Mouse (Mus musculus) liver, embryonic 14.5 days (tissue): ENCODE data around the gene Rabl6.

Experiments
- CTCF ChIP-seq: IDR thresholded peaks from 2 replicates; pipeline ENCODE4 v1.5.1; 2016; ENCODE audit warnings: antibody characterized with exemption, low read depth, control low read depth
- EP300 ChIP-seq: IDR thresholded peaks from 2 replicates; pipeline ENCODE4 v1.6.1; 2016; ENCODE audit warnings: antibody characterized with exemption, low read depth

DNA sequence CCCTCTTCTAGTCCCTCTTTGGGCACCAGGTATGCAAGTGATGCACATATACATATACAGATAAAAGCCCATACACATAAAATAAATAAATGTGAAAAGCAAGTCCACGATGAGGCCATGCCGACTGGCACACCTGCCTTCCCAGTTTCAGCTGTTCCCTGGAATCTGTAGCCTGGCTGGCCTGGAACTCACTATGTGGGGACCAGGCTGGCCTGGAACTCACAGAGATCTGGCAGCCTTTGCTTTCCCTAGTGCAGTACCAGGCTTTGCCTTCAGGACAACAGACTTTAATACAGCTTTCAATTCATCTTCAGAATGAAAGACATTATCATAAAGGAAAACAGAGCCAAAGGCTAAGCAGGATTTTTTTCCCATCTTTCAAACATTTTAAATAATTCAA lies 74.6 kb downstream of the Rabl6 start:
- TF ChIP-seq EP300: no peak
- no peak for TF ChIP-seq CTCF
